Mouse (Mus musculus): Measurements from ENCODE around the gene Il16.

The Il16 gene

GRCm38 (mm10) chr7:83599913-83600286 lies 145.6 kb downstream of the Il16 start:
- DNase-seq: no peak

DNA sequence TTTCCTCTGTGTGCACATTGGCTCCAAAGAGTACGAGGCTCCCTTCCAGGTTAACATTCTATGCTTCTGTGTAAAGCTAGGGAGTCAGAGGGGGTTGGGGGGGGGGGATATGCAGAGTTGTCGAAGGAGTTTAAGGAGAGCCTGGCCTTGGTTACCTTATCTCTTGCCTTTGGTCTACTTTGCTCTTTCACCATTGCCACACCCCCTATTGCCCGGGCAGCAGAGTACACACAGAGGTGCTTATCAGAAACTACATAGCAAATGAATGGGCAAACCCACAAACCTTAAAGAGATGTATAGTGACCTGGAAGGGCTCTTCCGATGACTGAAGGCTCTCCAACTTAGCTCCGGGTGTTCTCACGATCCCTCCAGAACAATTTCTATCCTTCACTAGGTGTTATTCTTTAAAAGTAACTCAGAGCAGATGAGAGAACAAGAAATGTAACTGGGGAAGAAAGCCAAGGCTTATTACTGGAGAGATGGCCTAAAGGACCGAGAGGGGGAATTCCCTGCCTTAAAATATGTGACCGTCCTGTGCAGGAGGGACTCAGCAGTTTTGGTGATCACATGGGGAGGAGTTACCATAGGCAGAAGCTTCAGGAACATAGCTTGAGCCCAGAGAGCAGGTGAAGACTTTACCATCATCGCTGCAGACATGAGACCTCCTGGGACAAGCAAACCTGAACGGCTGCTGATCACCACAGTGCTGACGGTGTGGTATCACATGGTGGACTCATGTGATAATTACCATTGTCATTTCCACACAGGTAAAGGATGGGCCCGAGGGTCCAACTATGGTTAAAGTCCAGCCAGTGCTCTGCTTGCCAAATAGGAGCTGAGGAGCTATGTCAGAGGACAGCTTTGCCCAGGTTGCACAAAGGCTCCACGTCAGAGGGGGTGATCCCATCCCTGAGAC lies 146.3 kb downstream of the Il16 start:
- DNase-seq: no peak

DNA sequence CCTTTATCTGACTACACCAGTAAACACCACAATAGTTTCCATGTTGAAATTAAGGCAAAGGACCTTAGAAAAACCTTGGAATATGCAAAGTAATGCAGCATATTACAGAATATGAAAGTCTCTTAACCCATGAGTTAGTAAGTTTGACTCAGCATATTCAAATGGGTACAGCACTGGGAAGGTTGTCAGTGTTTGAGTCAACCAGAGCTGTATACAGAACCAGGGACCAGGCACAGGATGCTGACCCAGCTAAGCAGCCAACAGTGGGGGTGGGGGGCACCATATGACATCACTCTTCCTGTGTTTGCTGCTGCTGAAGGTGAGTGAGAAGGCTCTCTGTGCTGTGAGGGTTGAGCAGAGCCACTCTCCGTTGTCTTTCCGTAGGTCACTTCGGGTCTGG lies 148.5 kb downstream of the Il16 start:
- DNase-seq: no peak

GRCm38 (mm10) chr7:83594056-83594455 lies 151.5 kb downstream of the Il16 start:
- no peak for DNase-seq
